Comparison of ENCODE assay signal across 19 mouse cellular contexts in genomic region chr7:128832455-128833081, GRCm38 (mm10).
DNase-seq lines count a peak whose midpoint lies in the region; ATAC-seq and TF ChIP-seq lines count a peak whose summit lies in the region.
"Had no signal": no experiment of that assay in that cellular context is flagged by ENCODE, and none has a peak within 500 bp of the region (broad histone marks: within the 10 kb centered on the region; RNA-seq: fewer than 3 reads in every experiment).

No protein-coding gene starts in this region.

- 56% methylated on average over 12 of the region's 12 CpGs for WGBS in intestine, postnatal 0 days
- 60% methylated on average over 12 of the region's 12 CpGs for WGBS in intestine, embryonic 15.5 days
- WGBS in kidney, postnatal 0 days = 38% methylated on average over 12 of the region's 12 CpGs
- 33% methylated on average over 12 of the region's 12 CpGs for WGBS in limb, embryonic 13.5 days

- peak; percentile 45 for ATAC-seq in intestine, postnatal 0 days
- ATAC-seq in intestine, embryonic 15.5 days = no peak
- ATAC-seq in kidney, postnatal 0 days (replicated peaks; ENCODE audit: low FRiP score, low read depth) = no peak
- ATAC-seq in limb, embryonic 13.5 days (ENCODE audit: low FRiP score, low read depth) = peak; percentile 48; the same call in 1 of the 2 replicates
- no peak for ATAC-seq in megakaryocyte, adult 5-6 weeks (ENCODE audit: poor library complexity, severe bottlenecking)
- ATAC-seq: forebrain, embryonic 13.5 days; forebrain, postnatal 0 days had no signal

- no peaks in the 10 kb centered on the region for H3K27me3 ChIP-seq in intestine, postnatal 0 days (replicated peaks; ENCODE audit: control insufficient read depth, insufficient read depth, low read length)
- no peaks in the 10 kb centered on the region for H3K27me3 ChIP-seq in intestine, embryonic 15.5 days (replicated peaks)
- no peaks in the 10 kb centered on the region for H3K27me3 ChIP-seq in kidney, postnatal 0 days (ENCODE audit: insufficient read depth, low read length)
- H3K27me3 ChIP-seq in limb, embryonic 13.5 days = no peaks in the 10 kb centered on the region
- H3K27me3 ChIP-seq: forebrain, embryonic 13.5 days; heart, embryonic 12.5 days had no signal

- H3K9me3 ChIP-seq in intestine, postnatal 0 days (ENCODE audit: control insufficient read depth) = no peaks in the 10 kb centered on the region
- H3K9me3 ChIP-seq in intestine, embryonic 15.5 days = no peaks in the 10 kb centered on the region
- H3K9me3 ChIP-seq in kidney, postnatal 0 days (replicated peaks; ENCODE audit: low read length) = no peaks in the 10 kb centered on the region
- no peaks in the 10 kb centered on the region for H3K9me3 ChIP-seq in limb, embryonic 13.5 days
- H3K9me3 ChIP-seq: embryonic facial prominence, embryonic 10.5 days; forebrain, embryonic 13.5 days; heart, embryonic 12.5 days; hindbrain, embryonic 10.5 days had no signal

- H3K4me2 ChIP-seq in intestine, postnatal 0 days (replicated peaks; ENCODE audit: low read depth) = no peak overlapping the region
- H3K4me2 ChIP-seq in intestine, embryonic 15.5 days (replicated peaks) = no peak overlapping the region
- no peak overlapping the region for H3K4me2 ChIP-seq in kidney, postnatal 0 days (ENCODE audit: low read length)
- no peak overlapping the region for H3K4me2 ChIP-seq in limb, embryonic 13.5 days (replicated peaks)
- H3K4me2 ChIP-seq: forebrain, embryonic 13.5 days; heart, embryonic 12.5 days had no signal

- no peak for TF ChIP-seq CTCF in intestine, postnatal 0 days (IDR thresholded peaks at IDR 0.05; ENCODE audit: low read depth)
- no peak for TF ChIP-seq CTCF in kidney, postnatal 0 days (IDR thresholded peaks at IDR 0.05; ENCODE audit: low read depth)

- H3K9ac ChIP-seq in intestine, postnatal 0 days (ENCODE audit: low read depth, low read length) = no peak overlapping the region
- no peak overlapping the region for H3K9ac ChIP-seq in intestine, embryonic 15.5 days
- H3K9ac ChIP-seq in kidney, postnatal 0 days (ENCODE audit: low read depth, low read length) = no peak overlapping the region
- no peak overlapping the region for H3K9ac ChIP-seq in limb, embryonic 13.5 days
- H3K9ac ChIP-seq: forebrain, embryonic 13.5 days; forebrain, postnatal 0 days; heart, embryonic 12.5 days had no signal

- no peak overlapping the region for H3K27ac ChIP-seq in intestine, postnatal 0 days (ENCODE audit: low read depth, low read length)
- H3K27ac ChIP-seq in intestine, embryonic 15.5 days = no peak overlapping the region
- no peak overlapping the region for H3K27ac ChIP-seq in kidney, postnatal 0 days
- no peak overlapping the region for H3K27ac ChIP-seq in limb, embryonic 13.5 days
- H3K27ac ChIP-seq: embryonic facial prominence, embryonic 10.5 days; forebrain, embryonic 13.5 days; heart, adult 2 months; hindbrain, embryonic 10.5 days had no signal

- no peaks in the 10 kb centered on the region for H3K4me1 ChIP-seq in intestine, postnatal 0 days (replicated peaks; ENCODE audit: control insufficient read depth, insufficient read depth, low read length)
- no peaks in the 10 kb centered on the region for H3K4me1 ChIP-seq in intestine, embryonic 15.5 days (replicated peaks)
- no peaks in the 10 kb centered on the region for H3K4me1 ChIP-seq in kidney, postnatal 0 days (replicated peaks; ENCODE audit: insufficient read depth, low read length)
- peaks cover 17% of the 10 kb centered on the region for H3K4me1 ChIP-seq in limb, embryonic 13.5 days
- H3K4me1 ChIP-seq: embryonic facial prominence, embryonic 10.5 days; forebrain, embryonic 13.5 days; heart, embryonic 12.5 days had no signal

- no peaks in the 10 kb centered on the region for H3K36me3 ChIP-seq in intestine, postnatal 0 days (ENCODE audit: control insufficient read depth, insufficient read depth)
- H3K36me3 ChIP-seq in intestine, embryonic 15.5 days = no peaks in the 10 kb centered on the region
- no peaks in the 10 kb centered on the region for H3K36me3 ChIP-seq in kidney, postnatal 0 days (ENCODE audit: insufficient read depth, low read length)
- H3K36me3 ChIP-seq in limb, embryonic 13.5 days = no peaks in the 10 kb centered on the region
- H3K36me3 ChIP-seq: embryonic facial prominence, embryonic 10.5 days; heart, embryonic 12.5 days; hindbrain, embryonic 10.5 days had no signal

- DNase-seq in kidney, postnatal 0 days (ENCODE audit: low spot score) = peak; percentile 58
- DNase-seq in kidney, adult 11 months = no peak
- DNase-seq in embryo, embryonic 11 days = no peak
- DNase-seq: adrenal gland, adult 2 months; adrenal gland, postnatal 25 days; cerebellum, adult 18-20 months; cerebellum, adult 9-11 months; cerebellum, postnatal 36 days; forebrain, postnatal 0 days; gastrocnemius, postnatal 14 days; heart, adult 2 months had no signal

- no peak overlapping the region for H3K4me3 ChIP-seq in intestine, postnatal 0 days (ENCODE audit: low read depth, low read length)
- H3K4me3 ChIP-seq in intestine, embryonic 15.5 days (replicated peaks) = no peak overlapping the region
- no peak overlapping the region for H3K4me3 ChIP-seq in kidney, postnatal 0 days (replicated peaks; ENCODE audit: low read depth, low read length)
- no peak overlapping the region for H3K4me3 ChIP-seq in limb, embryonic 13.5 days
- H3K4me3 ChIP-seq: embryonic facial prominence, embryonic 10.5 days; forebrain, embryonic 13.5 days; heart, adult 2 months; heart, embryonic 12.5 days; hindbrain, embryonic 10.5 days had no signal

Comparison
In these comparisons a context has a peak if more than half of its experiments do, and no peak if none do; other contexts are left out.
1. ATAC-seq: peak in intestine, postnatal 0 days (single experiment) and limb, embryonic 13.5 days (single experiment); none in intestine, embryonic 15.5 days (single experiment), kidney, postnatal 0 days (single experiment) and megakaryocyte, adult 5-6 weeks (single experiment).